Mouse (Mus musculus): ENCODE data around the gene Hemk1.

DNA sequence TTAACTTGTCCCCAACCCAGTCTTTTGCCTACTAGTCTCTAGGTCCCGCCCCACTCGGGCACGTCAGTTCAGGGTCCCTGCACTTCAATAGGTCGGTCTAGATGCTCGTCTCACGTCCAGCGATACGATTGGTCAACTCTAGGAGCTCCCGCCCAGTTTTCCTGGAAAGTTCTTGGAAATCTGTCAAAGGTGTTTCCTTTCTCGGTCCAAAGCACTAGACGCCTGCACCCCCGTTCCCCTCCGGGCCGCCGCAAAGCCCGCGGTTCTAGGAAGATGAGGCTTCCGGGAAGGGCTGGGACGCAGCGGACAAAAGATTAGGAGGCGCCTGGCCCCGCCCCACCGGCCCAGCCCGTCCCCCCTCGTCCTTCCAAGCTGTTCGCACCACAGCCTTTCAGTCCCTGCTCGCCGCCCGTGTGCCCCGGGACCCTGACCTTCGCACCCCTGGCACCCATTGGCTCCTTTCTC, 41.6 kb downstream of the Hemk1 start:
- TF ChIP-seq POLR2A (IDR thresholded peaks at IDR 0.05; ENCODE audit: borderline replicate concordance, low read depth, low read length) (no peak), CTCF (IDR thresholded peaks at IDR 0.05; ENCODE audit: low read depth, low read length) (no peak)
